Mouse (Mus musculus): ENCODE results near the gene Gm21860. TPM values are rescaled to one million over a fixed set of nuclear protein-coding genes. Genes with fewer than 3 reads are reported as not detected.

The Gm21860 gene
- not detected for total RNA-seq (2023)

DNA sequence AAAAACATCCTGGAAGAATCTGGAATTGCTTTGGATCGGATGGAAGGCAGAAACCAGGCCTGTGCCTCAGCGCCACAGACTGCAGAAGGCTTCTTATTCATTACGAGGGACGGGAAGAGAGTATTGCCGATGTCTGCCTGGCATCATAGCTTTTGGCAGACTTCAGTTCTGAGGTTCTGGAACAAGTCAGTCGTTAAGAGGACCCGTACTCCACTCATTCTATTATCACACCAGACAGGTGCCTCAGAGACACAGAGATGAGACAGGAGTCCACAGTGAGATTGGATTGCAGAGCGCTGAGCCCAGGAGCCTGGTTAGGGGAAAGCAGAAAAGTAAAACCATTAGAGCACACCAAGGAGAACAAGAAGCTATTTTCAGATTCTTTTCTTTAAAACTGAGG, at the start of gene Gm21860:
Gene Gm21860, minus strand, starts transcription at position 101 of the 400 bp plus-strand sequence.

DNA sequence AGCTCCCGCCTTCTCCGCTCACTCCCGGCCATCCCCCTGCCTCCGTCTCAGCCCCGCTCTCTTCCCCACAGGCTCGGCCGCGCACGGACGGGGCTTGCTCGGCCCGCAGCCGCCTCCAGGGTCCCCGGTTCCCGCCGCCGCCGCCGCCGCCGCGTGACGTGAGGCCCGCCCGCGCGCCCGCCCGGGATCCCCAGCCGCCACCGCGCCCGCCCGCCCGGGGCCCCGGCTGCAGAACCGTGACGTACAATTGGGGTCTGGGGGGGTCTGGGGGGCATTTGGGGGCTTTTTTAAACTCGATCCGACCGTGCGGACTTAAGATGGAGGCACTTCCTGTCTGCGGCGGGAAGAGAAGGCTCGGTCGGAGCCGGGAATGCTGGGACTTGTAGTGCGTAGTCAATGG, 29.8 kb upstream of the Gm21860 start, which contains the start of gene Gm47283:
Gene Gm47283, plus strand, starts transcription at position 301 of the 400 bp plus-strand sequence.

Other genes starting within 250 kb of the Gm21860 start
- gene Gm47283, start 29.9 kb upstream of the Gm21860 start, total RNA-seq (2023) = not detected
- not detected for gene Gm21748, start 84.4 kb upstream of the Gm21860 start, total RNA-seq (2023)

Measured in monocyte, adult 59 days (primary cell).